ENCODE assay signal across 1 mouse cellular context in genomic region chr16:32485209-32485608, GRCm38 (mm10).
TF ChIP-seq lines count a peak whose summit lies in the region.

No protein-coding gene starts in this region.

TF ChIP-seq in MEL, 35 proteins besides CTCF, POLR2A, EP300 and RAD21:
- TF ChIP-seq BHLHE40 (IDR thresholded peaks at IDR 0.05; ENCODE audit: borderline replicate concordance, low read depth, low read length) (peak; percentile 43; the same call in 1 of the 2 replicates), MAX (IDR thresholded peaks at IDR 0.05; ENCODE audit: low read length) (0 out of 2 replicates have a peak, but pooled peaks have one; percentile 18), ZMIZ1 (IDR thresholded peaks at IDR 0.05; ENCODE audit: low read depth, low read length) (no peak), MYB (IDR thresholded peaks at IDR 0.05; ENCODE audit: low read depth, low read length) (no peak)
